Mouse (Mus musculus) ES-Bruce4 (cell line): ENCODE measurements around the gene Pigw. TPM values are rescaled to one million over a fixed set of nuclear protein-coding genes. Genes with fewer than 3 reads are reported as not detected.
"Not testable (repeated sequence)": the region's sequence is repeated elsewhere in the genome, so short reads cannot be mapped to it uniquely, and the experiment has no call there.

ENCODE experiments used
- H3K27ac ChIP-seq: 2 replicates; pipeline ENCODE4 v1.5.1; 2012; ENCODE audit warnings: low read length, inconsistent platforms; ENCODE audit not compliant: insufficient read depth
- H3K27me3 ChIP-seq: 2 replicates; pipeline ENCODE4 v1.6.1; 2012; ENCODE audit warnings: mild to moderate bottlenecking, low read length, inconsistent platforms; ENCODE audit not compliant: control insufficient read depth, poor library complexity, insufficient read depth, severe bottlenecking
- H3K36me3 ChIP-seq: 2 replicates; pipeline ENCODE4 v1.6.1; 2012; ENCODE audit warnings: inconsistent platforms, mild to moderate bottlenecking, low read length, moderate library complexity; ENCODE audit not compliant: control insufficient read depth, poor library complexity, insufficient read depth, severe bottlenecking
- H3K4me1 ChIP-seq: one replicate; pipeline ENCODE4 v1.8.1; 2011; ENCODE audit warnings: low read length; ENCODE audit not compliant: control insufficient read depth, insufficient read depth
- H3K4me3 ChIP-seq: 2 replicates; pipeline ENCODE4 v1.5.1; 2011; ENCODE audit warnings: low read depth, mild to moderate bottlenecking, low read length
- H3K9ac ChIP-seq: 2 replicates; pipeline ENCODE4 v1.6.1; 2012; ENCODE audit warnings: low read depth, mild to moderate bottlenecking, inconsistent platforms; ENCODE audit not compliant: poor library complexity, severe bottlenecking
- H3K9me3 ChIP-seq: replicated peaks from 2 replicates; pipeline ENCODE4 v1.6.1; 2012; ENCODE audit warnings: mild to moderate bottlenecking, low read length, inconsistent platforms; ENCODE audit not compliant: control insufficient read depth, poor library complexity, insufficient read depth, severe bottlenecking
- CTCF ChIP-seq: IDR thresholded peaks from one replicate; pipeline ENCODE4 v1.8.1; 2011; ENCODE audit warnings: low read depth, low read length
- EP300 ChIP-seq: IDR thresholded peaks from 2 replicates; pipeline ENCODE4 v1.6.1; 2011; ENCODE audit warnings: low read depth, low read length; ENCODE audit not compliant: insufficient read depth
- POLR2A ChIP-seq: IDR thresholded peaks from one replicate; pipeline ENCODE4 v1.8.1; 2011; ENCODE audit warnings: low read length; ENCODE audit not compliant: insufficient read depth
- polyA plus RNA-seq: library from polyadenylated mRNA; stranded (reverse); fragments of >200 nt; gene quantifications from 2 replicates; pipeline ENCODE4 v1.2.4, GENCODE M21; 2011; ENCODE audit warnings: low read depth; ENCODE audit not compliant: missing spikeins, insufficient read depth, insufficient read length

The Pigw gene
- polyA plus RNA-seq, 1 experiment: 11.2 TPM

DNA sequence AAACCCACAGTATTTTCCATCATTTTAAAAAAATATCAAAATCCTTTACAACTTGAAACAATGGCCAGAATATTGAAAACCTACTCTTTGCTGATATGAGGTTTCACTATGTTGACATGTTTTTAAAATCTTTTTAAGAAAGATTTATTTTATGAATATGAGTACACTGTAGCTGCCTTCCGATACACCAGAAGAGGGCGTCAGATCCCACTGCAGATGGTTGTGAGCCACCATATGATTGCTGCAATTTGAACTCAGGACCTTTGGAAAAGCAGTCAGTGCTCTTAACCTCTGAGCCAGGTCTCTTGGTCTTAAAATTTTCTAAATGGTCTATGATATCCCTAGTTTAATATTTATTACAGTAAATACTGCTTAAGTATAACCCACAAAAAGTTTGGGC is 40.8 kb downstream of the Pigw start:
- Histone ChIP-seq H3K27ac (no peak overlapping the region), H3K36me3 (peaks cover 38% of the 10 kb centered on the region), H3K27me3 (no peaks in the 10 kb centered on the region), H3K4me1 (no peaks in the 10 kb centered on the region), H3K9ac (no peak overlapping the region), H3K9me3 (no peaks in the 10 kb centered on the region), H3K4me3 (no peak overlapping the region)
- TF ChIP-seq CTCF (no peak), POLR2A (no peak), EP300 (no peak)

DNA sequence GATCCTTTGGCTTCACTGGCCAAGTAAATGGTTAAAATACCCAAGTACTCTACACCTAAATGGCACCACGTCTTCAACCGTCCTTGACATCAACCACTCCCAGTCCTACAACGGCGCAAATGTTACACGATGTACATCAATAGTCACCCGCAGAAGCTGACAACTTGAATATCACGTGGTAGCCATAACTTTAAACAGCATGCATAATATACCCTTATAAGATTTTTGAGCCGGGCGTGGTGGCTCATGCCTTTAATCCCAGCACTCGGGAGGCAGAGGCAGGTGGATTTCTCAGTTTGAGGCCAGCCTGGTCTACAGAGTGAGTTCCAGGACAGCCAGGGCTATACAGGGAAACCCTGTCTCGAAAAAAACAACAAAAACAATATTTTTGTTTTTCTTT is 50.6 kb downstream of the Pigw start:
- H3K9me3 ChIP-seq, H3K27ac ChIP-seq, H3K4me1 ChIP-seq, H3K27me3 ChIP-seq: not testable (repeated sequence)
- H3K4me3 ChIP-seq: peak overlapping the region; percentile 89
- peaks cover 12% of the 10 kb centered on the region; the same call in 1 of the 2 replicates for H3K36me3 ChIP-seq
- peak overlapping the region; percentile 40 for H3K9ac ChIP-seq

DNA sequence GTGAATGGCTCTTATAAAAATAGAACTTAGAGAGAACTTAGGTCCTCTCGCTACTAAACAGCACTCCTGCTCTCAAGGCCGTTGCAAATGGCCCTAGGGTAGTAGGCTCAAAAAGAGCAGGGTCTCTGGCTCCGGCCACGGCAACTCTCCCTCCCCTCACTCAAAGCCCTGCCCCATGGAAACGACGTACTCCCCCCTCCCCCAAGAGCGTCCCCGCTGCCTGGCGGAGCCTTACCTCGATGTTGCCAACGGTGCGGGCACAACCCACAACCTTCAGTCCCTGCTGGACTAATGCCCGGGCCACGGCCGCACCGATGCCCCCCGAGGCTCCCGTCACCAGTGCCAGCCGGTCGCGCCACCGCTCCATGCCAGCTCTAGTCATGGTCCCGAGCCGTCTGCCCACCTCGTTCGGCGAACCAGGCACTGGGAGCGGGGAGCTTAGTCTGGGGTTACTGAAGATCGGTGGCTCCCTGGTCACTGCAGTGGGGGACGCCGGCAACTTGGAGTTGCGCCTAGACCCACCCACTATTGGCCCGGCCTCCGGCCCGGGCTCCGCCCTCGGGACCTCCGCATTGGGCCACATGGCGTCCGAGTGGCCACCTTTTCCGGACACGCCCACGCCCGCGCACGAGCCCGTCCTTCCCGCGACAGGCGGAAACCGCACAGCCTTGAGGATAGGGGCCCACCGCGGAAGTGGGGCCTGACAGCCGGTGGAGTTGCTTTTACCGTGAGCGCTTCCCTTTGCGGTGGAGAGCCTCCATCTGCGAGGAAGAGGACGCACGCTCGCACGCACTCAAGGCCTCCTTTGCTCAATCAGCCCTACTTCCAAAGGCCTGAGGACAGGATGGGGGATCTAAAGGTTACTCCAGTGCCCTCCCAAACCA is 51.3 kb downstream of the Pigw start, which contains the start of gene Dhrs11:
Gene Dhrs11 (minus strand): TSS at position 479 of the 884 bp plus-strand sequence.
- TF ChIP-seq CTCF (no peak), EP300 (no peak), POLR2A (no peak)
- peak within 1 kb of the TSS; percentile 89 for H3K4me3 ChIP-seq
- peak within 1 kb of the TSS; percentile 40 for H3K9ac ChIP-seq
- H3K27me3 ChIP-seq: no peaks in the 10 kb centered on the region
- H3K27ac ChIP-seq: no peak within 1 kb of the TSS
- peaks cover 7% of the 10 kb centered on the region; the same call in 1 of the 2 replicates for H3K36me3 ChIP-seq
- no peaks in the 10 kb centered on the region for H3K9me3 ChIP-seq
- no peaks in the 10 kb centered on the region for H3K4me1 ChIP-seq

DNA sequence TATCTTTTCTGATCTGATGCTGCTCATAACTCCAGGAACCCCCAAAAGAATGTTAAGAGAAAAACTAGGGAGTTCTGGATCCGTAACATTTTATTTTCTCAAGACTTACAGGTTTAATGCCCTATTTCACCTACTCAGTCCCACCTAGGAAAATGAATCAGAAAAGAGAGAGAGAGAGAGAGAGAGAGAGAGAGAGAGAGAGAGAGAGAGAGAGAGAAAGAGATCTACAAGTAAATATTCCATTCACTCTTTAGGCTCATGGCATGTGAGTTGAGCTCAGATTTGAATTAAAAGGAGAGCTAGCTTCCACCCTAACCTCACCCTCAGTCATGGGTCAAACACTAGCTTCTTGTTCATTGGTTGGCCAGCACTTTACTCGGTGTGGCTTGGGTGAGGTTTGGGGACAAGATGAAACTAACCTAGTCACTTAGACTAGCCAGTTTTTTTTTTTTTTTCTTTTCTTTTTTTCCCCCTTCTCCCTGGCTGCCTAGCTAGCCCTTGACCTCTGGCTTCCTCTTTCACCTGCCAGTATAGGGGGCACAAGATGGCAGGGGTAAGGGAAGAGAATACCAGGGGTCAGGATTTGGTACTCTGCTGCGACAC is 52.1 kb downstream of the Pigw start:
- no peaks in the 10 kb centered on the region for H3K9me3 ChIP-seq
- H3K4me3 ChIP-seq: peak overlapping the region; percentile 89
- no peaks in the 10 kb centered on the region for H3K27me3 ChIP-seq
- H3K9ac ChIP-seq: peak overlapping the region; percentile 40
- no peak overlapping the region for H3K27ac ChIP-seq
- no peak for TF ChIP-seq CTCF
- no peak for TF ChIP-seq EP300
- TF ChIP-seq POLR2A: no peak
- no peaks in the 10 kb centered on the region for H3K4me1 ChIP-seq
- peaks cover 5% of the 10 kb centered on the region; the same call in 1 of the 2 replicates for H3K36me3 ChIP-seq

DNA sequence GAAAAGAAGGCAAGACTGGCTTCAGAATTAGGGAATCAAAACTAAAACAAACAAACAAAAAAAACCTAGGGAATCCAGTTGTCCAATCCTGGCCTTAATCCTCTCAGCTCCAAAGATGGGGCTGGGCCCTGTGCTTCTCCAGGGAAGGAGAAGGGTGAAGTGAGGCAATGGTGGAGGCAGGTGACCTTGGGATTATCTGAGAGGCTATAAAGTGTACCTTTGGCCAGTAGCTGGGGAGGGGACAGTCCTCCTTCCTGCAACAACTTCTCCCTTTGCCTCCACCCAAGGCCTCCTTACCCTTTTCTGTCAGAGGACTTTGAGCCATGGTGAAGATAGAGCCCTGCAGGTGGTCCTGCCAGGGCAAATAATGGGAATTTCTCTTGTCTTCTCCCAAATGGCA is 52.6 kb downstream of the Pigw start:
- Histone ChIP-seq H3K27ac (no peak overlapping the region), H3K36me3 (peaks cover under 1% of the 10 kb centered on the region; the same call in 1 of the 2 replicates), H3K9me3 (no peaks in the 10 kb centered on the region), H3K27me3 (no peaks in the 10 kb centered on the region), H3K4me3 (no peak overlapping the region), H3K9ac (no peak overlapping the region), H3K4me1 (no peaks in the 10 kb centered on the region)
- TF ChIP-seq CTCF: no peak
- TF ChIP-seq POLR2A: no peak
- no peak for TF ChIP-seq EP300

Other genes with a start within 250 kb of the Pigw start
- gene Mrm1, start 60.8 kb downstream of the Pigw start, polyA plus RNA-seq: 9.1 and 10.3 TPM in 2 replicates
- gene Dhrs11, start 51.3 kb downstream of the Pigw start, polyA plus RNA-seq: 5.0 and 7.0 TPM in 2 replicates
- 86.0 and 89.8 TPM in 2 replicates for gene Ggnbp2, start 9.5 kb downstream of the Pigw start, polyA plus RNA-seq
- 19.0 and 19.5 TPM in 2 replicates for gene Myo19, start 137 bp downstream of the Pigw start, polyA plus RNA-seq
- 37.0 and 39.6 TPM in 2 replicates for gene Znhit3, start 36.1 kb upstream of the Pigw start, polyA plus RNA-seq
- 277 and 320 TPM in 2 replicates for gene Car4, start 77.5 kb upstream of the Pigw start, polyA plus RNA-seq